Mouse (Mus musculus) liver (tissue): Measurements from ENCODE around the gene Jmjd6.
"Not testable (repeated sequence)": the region's sequence is repeated elsewhere in the genome, so short reads cannot be mapped to it uniquely, and the experiment has no call there.

Experiments
- DNase-seq: peaks from one replicate; pipeline ENCODE4 v3.0.0-alpha.2; 2020; ENCODE audit warnings: mixed read lengths

The Jmjd6 gene

DNA sequence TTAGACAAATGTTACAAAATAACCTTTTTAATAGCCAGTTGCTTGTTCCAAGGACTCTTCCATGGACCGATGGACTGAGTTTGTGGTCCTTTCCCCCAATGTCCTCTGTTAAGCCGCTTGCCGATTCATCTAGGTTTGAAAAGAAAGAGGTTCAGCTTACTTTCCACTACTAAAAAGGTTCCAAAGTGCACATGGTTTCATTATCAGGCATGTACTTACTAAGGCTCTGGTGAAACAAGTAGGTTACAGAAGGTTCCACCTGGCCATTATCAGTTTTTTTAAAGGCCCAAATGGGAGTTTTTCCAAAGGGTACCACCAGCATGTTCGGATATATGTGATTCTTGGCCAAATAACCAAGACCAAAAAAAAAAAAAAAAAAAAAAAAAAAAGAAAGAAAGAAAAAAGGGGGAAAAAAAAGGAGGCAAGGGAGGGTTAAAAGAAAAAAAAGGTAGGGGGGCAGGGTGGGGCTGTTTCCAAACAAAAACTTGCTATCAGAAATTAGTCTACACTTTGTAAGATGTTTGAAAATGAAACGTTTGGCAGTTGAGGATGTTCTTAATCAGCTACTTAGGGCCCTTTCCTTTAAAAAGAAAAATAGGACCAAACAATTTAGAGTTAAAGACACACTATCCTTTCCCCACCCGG lies 7.7 kb upstream of the Jmjd6 start:
- DNase-seq: no peak

GRCm38 (mm10) chr11:116850085-116850484 lies 6.8 kb upstream of the Jmjd6 start:
- DNase-seq: no peak

DNA sequence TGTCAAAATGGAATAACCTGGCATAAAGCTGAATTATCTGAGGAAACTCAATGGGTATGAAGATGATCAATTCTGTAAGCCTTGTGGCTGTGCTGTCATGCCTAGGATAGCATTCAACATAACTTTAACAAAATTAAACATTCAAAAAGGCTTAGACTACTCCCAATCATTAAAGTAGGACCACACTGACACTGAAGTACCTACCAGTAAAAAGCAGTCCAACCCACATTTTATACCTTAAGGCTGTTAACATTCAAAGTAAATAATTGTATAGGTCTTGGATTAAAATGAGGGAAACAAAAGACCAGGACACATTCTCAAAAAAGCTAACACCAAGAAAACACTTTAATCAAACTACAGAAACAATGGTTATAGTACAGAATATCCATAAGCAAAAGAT lies 6.3 kb upstream of the Jmjd6 start:
- DNase-seq: no peak

DNA sequence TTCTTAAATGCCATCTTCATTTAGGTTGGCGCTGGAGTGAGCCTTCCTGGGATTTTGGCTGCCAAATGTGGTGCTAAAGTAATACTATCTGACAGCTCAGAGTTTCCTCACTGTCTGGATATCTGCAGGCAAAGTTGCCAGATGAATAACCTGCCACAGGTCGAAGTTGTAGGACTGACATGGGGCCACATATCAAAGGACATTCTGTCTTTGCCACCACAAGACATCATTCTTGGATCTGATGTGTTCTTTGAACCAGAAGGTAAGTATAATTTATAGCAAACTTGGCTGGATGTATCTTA lies 5.6 kb upstream of the Jmjd6 start:
- not testable (repeated sequence) for DNase-seq

GRCm38 (mm10) chr11:116848086-116848876 lies 5.0 kb upstream of the Jmjd6 start:
- DNase-seq: no peak

- no peak for DNase-seq
Observed at GRCm38 (mm10) chr11:116847187-116848085, 4.2 kb upstream of the Jmjd6 start.

DNA sequence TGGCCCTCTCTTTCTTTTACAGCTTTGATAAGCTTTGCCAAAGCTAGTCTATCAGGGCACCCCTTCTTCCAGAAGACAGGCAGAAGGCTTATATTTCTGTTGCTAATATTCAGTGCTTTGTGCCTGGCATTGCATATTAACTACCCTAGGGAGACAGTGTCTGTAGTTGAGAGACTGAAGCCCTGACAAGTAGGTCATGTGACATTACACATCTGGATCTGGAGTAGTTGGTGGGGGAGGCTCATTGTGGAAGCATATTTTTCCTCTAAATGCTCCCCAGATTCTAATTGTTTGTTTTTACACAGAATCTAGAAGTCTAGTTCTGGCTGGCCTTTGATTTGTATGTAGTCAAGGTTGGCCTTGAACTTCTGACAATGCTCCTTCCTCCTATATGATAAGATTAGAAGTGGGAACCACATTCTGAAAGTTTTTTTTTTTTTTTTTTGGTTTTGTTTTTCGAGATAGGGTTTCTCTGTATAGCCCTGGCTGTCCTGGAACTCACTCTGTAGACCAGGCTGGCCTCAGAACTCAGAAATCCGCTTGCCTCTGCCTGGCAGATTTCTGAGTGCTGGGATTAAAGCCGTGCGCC lies 3.4 kb upstream of the Jmjd6 start:
- DNase-seq: no peak

GRCm38 (mm10) chr11:116842531-116843260 lies 553 bp downstream of the Jmjd6 start:
- peak; percentile 82 for DNase-seq

- DNase-seq: no peak
Observed at GRCm38 (mm10) chr11:116840748-116841147, 2.5 kb downstream of the Jmjd6 start.

DNA sequence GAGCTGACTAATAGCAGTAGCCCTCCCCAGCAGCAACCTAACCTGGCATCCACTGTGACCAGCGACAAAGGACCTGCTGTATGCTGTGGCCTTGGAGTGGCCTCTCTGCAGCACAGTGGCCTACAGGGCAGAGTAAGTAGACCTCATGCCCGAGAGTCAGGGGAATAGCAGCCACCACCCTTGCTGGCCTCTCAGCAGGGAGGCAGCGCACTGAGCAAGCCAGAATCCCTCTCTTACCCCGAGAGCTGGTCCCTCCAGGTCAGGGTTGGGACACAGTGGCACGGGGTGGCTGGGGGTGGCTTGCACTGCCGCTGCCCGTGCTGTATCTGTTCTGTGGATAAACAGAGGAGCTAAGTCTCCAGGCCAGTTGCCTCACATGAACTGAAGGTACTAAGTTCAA lies 3.6 kb downstream of the Jmjd6 start:
- no peak for DNase-seq

- DNase-seq: no peak
Observed at GRCm38 (mm10) chr11:116838936-116839335, 4.3 kb downstream of the Jmjd6 start.

DNA sequence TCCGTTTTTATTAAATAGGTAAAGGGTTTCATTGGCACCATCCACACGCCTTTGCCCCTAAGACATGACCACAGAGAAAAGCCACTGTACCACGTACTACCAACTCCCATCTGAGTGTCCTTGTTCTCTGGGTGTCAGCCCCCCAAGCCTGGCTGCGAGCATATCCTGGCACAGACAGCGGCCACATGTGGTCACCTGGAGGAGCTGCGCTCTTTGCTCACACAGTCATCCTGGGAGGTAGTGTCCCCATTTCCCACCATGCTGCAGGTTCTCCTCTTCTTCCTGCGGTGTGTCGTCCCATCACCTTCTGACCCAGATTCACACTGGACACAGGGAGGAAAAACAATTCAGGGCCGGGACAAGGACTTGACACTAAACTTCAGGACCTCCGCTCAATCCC lies 5.8 kb downstream of the Jmjd6 start:
- no peak for DNase-seq

GRCm38 (mm10) chr11:116836283-116836682 lies 7.0 kb downstream of the Jmjd6 start:
- DNase-seq: no peak

- no peak for DNase-seq
Observed at GRCm38 (mm10) chr11:116834954-116835353, 8.3 kb downstream of the Jmjd6 start.

GRCm38 (mm10) chr11:116832172-116832685 lies 11.0 kb downstream of the Jmjd6 start:
- no peak for DNase-seq

DNA sequence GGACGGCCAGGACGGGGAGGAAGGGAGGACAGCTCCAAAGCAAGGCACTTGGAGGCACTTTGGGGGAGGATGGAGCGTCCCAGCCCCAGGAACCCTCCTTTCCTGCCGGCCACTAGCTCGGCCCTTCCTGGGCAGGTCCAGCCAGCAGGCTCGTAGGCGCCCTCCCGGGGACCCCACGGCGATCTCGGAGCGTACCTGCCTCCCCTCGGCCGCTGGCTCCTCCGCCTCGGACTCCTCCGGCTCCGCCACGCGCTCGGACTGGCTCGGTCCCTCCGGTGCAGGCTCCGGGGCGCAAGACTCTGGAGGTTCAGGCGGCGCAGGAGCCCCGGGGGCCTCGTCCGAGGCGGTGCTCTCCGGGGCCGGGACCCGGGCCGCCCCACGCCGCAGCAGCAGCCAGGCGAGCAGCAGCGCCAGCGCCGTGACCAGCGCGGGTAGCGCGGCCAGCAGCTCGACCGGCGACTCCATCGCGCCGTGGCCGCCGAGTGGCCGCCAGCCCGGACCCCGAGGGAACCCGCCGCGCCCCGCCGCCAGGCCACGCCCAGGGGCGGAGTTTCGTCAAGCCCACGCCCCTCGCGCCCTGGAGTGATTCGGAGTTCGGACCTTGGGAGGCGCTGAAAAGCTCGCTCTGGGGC lies 15.6 kb downstream of the Jmjd6 start, which contains the start of gene Mxra7:
Gene Mxra7, minus strand, starts transcription at position 513 of the 632 bp plus-strand sequence.
- DNase-seq: peak; percentile 84

DNA sequence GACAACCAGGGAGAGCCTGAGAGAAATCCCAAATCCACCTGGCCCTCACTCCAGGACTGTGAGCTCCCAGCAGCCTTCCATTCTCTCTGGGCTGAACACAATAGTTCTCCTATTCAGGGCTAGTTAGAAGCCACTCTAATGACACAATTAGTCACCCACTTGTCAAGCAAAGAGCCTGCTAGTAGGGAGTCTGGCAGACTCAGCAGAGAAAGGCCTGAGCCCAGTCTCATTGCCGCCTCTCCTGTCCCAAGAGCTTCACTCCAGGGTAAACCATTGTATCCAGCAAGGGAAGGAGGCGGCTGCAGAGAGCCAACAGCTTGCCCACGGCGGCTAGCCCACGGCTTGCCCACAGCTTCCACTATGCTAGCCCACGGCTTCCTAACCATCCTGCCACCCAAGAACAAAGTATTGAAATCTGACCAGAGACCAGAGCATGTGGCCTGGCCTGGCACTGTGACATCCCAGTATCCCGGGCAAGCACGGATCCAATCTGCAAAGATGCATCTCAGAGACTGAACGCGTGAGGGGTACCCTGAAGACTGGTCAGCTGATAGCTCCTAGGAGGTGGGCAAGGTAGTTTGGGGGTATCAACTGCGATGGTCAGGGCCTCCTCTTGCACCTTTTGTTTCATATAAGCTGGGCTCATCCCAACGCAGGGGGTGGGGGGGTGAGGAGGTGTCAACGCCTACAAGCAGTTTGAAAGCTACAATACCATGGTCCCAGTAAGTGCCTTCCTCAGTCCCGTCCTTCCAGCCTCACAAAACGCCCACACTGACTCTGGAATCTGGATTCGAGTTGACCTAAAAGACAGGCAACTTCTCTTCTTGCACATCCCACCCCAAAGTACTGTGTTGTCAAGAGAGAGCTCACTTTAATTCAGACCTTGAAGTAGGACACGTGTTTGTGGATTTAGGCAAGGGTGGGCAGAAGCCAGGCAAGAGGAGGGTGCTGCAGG lies 16.4 kb downstream of the Jmjd6 start:
- DNase-seq: no peak

- no peak for DNase-seq
Observed at GRCm38 (mm10) chr11:116825230-116825629, 18.0 kb downstream of the Jmjd6 start.

GRCm38 (mm10) chr11:116823885-116824284 lies 19.4 kb downstream of the Jmjd6 start:
- DNase-seq: not testable (repeated sequence)

- no peak for DNase-seq
Observed at GRCm38 (mm10) chr11:116823255-116823654, 20.0 kb downstream of the Jmjd6 start.
